Comparison of ENCODE assay signal across 24 mouse cellular contexts in the genomic region with DNA sequence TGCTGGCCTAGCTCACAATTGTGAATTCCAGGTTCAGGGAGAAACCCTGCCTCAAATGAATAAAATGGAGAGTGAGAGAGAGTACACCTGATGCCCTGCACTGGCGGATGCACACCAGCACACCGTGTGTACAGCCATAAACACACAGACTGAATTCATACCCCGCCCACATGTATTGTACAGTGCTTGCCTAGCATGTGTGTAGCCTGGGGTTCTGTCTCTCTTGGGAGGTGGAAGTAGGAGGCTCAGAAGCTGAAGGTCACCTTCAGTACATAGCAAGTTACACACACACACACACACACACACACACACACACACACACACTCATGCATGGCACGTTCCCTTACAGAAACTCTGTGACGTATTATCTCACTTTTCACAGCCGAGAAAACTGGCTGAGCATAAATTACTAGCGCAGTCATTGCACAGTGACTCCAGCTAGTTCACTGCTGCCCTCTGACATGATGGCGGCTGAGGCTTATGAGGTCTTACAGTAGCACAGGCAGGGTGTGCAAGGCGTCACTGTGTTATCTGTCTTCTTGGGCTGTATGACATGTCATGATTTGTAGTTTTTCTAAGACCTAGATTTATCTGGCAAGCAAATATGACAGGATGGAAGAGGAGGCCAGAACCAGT. TPM values are rescaled to one million over a fixed set of nuclear protein-coding genes. Genes with fewer than 3 reads are reported as not detected.
DNase-seq lines count a peak whose midpoint lies in the region; ATAC-seq and TF ChIP-seq lines count a peak whose summit lies in the region.
"Had no signal": no experiment of that assay in that cellular context is flagged by ENCODE, and none has a peak within 500 bp of the region (broad histone marks: within the 10 kb centered on the region; RNA-seq: fewer than 3 reads in every experiment).

No protein-coding gene starts in this region.

- H3K4me3 ChIP-seq in heart, embryonic 13.5 days: no peak overlapping the region
- no peak overlapping the region for H3K4me3 ChIP-seq in limb, embryonic 15.5 days
- H3K4me3 ChIP-seq in limb, embryonic 10.5 days: no peak overlapping the region
- H3K4me3 ChIP-seq in intestine, embryonic 16.5 days (ENCODE audit: low read length): no peak overlapping the region
- H3K4me3 ChIP-seq in stomach, postnatal 0 days (ENCODE audit: low read depth, low read length): no peak overlapping the region
- H3K4me3 ChIP-seq: embryonic facial prominence, embryonic 10.5 days; forebrain, embryonic 13.5 days; heart, embryonic 15.5 days had no signal

- no peaks in the 10 kb centered on the region; the same call in 1 of the 2 replicates for H3K27me3 ChIP-seq in heart, embryonic 13.5 days (replicated peaks)
- H3K27me3 ChIP-seq in limb, embryonic 15.5 days: no peaks in the 10 kb centered on the region
- H3K27me3 ChIP-seq in limb, embryonic 10.5 days (ENCODE audit: low read depth, poor library complexity, severe bottlenecking): no peaks in the 10 kb centered on the region
- no peaks in the 10 kb centered on the region for H3K27me3 ChIP-seq in intestine, embryonic 16.5 days (replicated peaks; ENCODE audit: control insufficient read depth, insufficient read depth, low read length)
- H3K27me3 ChIP-seq in stomach, postnatal 0 days (ENCODE audit: control insufficient read depth, insufficient read depth, low read length): no peaks in the 10 kb centered on the region
- H3K27me3 ChIP-seq: CH12.LX; forebrain, embryonic 13.5 days; heart, embryonic 15.5 days; Patski had no signal

- DNase-seq in heart, adult 8-10 months (ENCODE audit: low spot score): no peak
- no peak for DNase-seq in limb, embryonic 10.5 days (ENCODE audit: low spot score)
- DNase-seq in stomach, postnatal 0 days (ENCODE audit: low spot score): peak; percentile 43
- no peak for DNase-seq in gastrocnemius, postnatal 10 days
- DNase-seq: adrenal gland, adult 8-10 months; adrenal gland, postnatal 36 days; cerebellum, adult 2 months; cerebellum, postnatal 10 days; forebrain, postnatal 0 days; gastrocnemius, postnatal 25 days; heart, adult 18-20 months; heart, postnatal 14 days had no signal

- H3K36me3 ChIP-seq in heart, embryonic 13.5 days: peaks cover 6% of the 10 kb centered on the region
- no peaks in the 10 kb centered on the region for H3K36me3 ChIP-seq in limb, embryonic 15.5 days
- H3K36me3 ChIP-seq in limb, embryonic 10.5 days: peaks cover 8% of the 10 kb centered on the region
- no peaks in the 10 kb centered on the region for H3K36me3 ChIP-seq in intestine, embryonic 16.5 days (ENCODE audit: control insufficient read depth, insufficient read depth, low read length)
- no peaks in the 10 kb centered on the region; the same call in 1 of the 2 replicates for H3K36me3 ChIP-seq in stomach, postnatal 0 days (ENCODE audit: control insufficient read depth, insufficient read depth, low read length)
- H3K36me3 ChIP-seq: heart, embryonic 15.5 days had no signal

- ATAC-seq in heart, embryonic 13.5 days (ENCODE audit: extremely low read depth, insufficient number of reproducible peaks, low FRiP score, low TSS enrichment): no peak
- ATAC-seq in limb, embryonic 15.5 days (ENCODE audit: insufficient number of reproducible peaks, low FRiP score, low TSS enrichment, low read depth): no peak
- ATAC-seq in intestine, embryonic 16.5 days: peak; percentile 45
- ATAC-seq in stomach, postnatal 0 days (ENCODE audit: low FRiP score, low TSS enrichment): peak; percentile 78
- ATAC-seq: forebrain, embryonic 13.5 days; forebrain, postnatal 0 days; Patski had no signal

- 0 out of 2 replicates have a peak overlapping the region, but pooled peaks have one; percentile 16 for H3K27ac ChIP-seq in heart, embryonic 13.5 days (replicated peaks)
- peak overlapping the region; percentile 18; the same call in 1 of the 2 replicates for H3K27ac ChIP-seq in limb, embryonic 15.5 days
- no peak overlapping the region for H3K27ac ChIP-seq in limb, embryonic 10.5 days
- H3K27ac ChIP-seq in intestine, embryonic 16.5 days (ENCODE audit: low read length): no peak overlapping the region
- H3K27ac ChIP-seq in stomach, postnatal 0 days (replicated peaks): peak overlapping the region; percentile 5
- H3K27ac ChIP-seq: embryonic facial prominence, embryonic 10.5 days; forebrain, embryonic 13.5 days; heart, embryonic 15.5 days; hindbrain, embryonic 14.5 days had no signal

- no peak for TF ChIP-seq EP300 in stomach, postnatal 0 days (optimal IDR thresholded peaks at IDR 0.05)

- H3K9ac ChIP-seq in heart, embryonic 13.5 days: no peak overlapping the region
- H3K9ac ChIP-seq in limb, embryonic 15.5 days: no peak overlapping the region
- no peak overlapping the region for H3K9ac ChIP-seq in intestine, embryonic 16.5 days (ENCODE audit: low read depth, low read length)
- H3K9ac ChIP-seq in stomach, postnatal 0 days (ENCODE audit: low read length): no peak overlapping the region
- H3K9ac ChIP-seq: forebrain, embryonic 13.5 days; forebrain, postnatal 0 days; heart, embryonic 15.5 days; hindbrain, embryonic 14.5 days had no signal

- no peak overlapping the region for H3K4me2 ChIP-seq in heart, embryonic 13.5 days
- no peak overlapping the region for H3K4me2 ChIP-seq in limb, embryonic 15.5 days
- no peak overlapping the region for H3K4me2 ChIP-seq in intestine, embryonic 16.5 days (ENCODE audit: low read depth, low read length)
- H3K4me2 ChIP-seq in stomach, postnatal 0 days (replicated peaks; ENCODE audit: low read depth): no peak overlapping the region
- H3K4me2 ChIP-seq: forebrain, embryonic 13.5 days; heart, embryonic 15.5 days; hindbrain, embryonic 14.5 days had no signal

- TF ChIP-seq CTCF in stomach, postnatal 0 days (IDR thresholded peaks at IDR 0.05; ENCODE audit: low read depth): no peak

- 54% methylated on average over 9 of the region's 9 CpGs for WGBS in heart, embryonic 13.5 days
- 73% methylated on average over 9 of the region's 9 CpGs for WGBS in limb, embryonic 15.5 days
- WGBS in limb, embryonic 10.5 days: 83% methylated on average over 9 of the region's 9 CpGs
- 65% methylated on average over 9 of the region's 9 CpGs for WGBS in intestine, embryonic 16.5 days
- WGBS in stomach, postnatal 0 days: 49% methylated on average over 9 of the region's 9 CpGs

- H3K9me3 ChIP-seq in heart, embryonic 13.5 days: 0 out of 2 replicates have a peak, but pooled peaks cover 5% of the 10 kb centered on the region
- no peaks in the 10 kb centered on the region for H3K9me3 ChIP-seq in limb, embryonic 15.5 days
- no peaks in the 10 kb centered on the region for H3K9me3 ChIP-seq in limb, embryonic 10.5 days (replicated peaks)
- no peaks in the 10 kb centered on the region for H3K9me3 ChIP-seq in intestine, embryonic 16.5 days (ENCODE audit: control insufficient read depth, low read length)
- no peaks in the 10 kb centered on the region for H3K9me3 ChIP-seq in stomach, postnatal 0 days (ENCODE audit: control insufficient read depth, low read length)
- H3K9me3 ChIP-seq: embryonic facial prominence, embryonic 10.5 days; forebrain, embryonic 13.5 days; heart, embryonic 15.5 days had no signal

- H3K4me1 ChIP-seq in heart, embryonic 13.5 days: peaks cover 32% of the 10 kb centered on the region
- peaks cover 6% of the 10 kb centered on the region; the same call in 1 of the 2 replicates for H3K4me1 ChIP-seq in limb, embryonic 15.5 days
- H3K4me1 ChIP-seq in limb, embryonic 10.5 days: peaks cover 15% of the 10 kb centered on the region
- peaks cover 5% of the 10 kb centered on the region for H3K4me1 ChIP-seq in intestine, embryonic 16.5 days (ENCODE audit: control insufficient read depth, insufficient read depth, low read length)
- no peaks in the 10 kb centered on the region for H3K4me1 ChIP-seq in stomach, postnatal 0 days (replicated peaks; ENCODE audit: control insufficient read depth, insufficient read depth)
- H3K4me1 ChIP-seq: forebrain, embryonic 13.5 days had no signal

RNA-seq across cellular contexts. Expression of a gene that starts 31.3 kb away (rescaled TPM):
- not detected in 2 replicates for polyA plus RNA-seq in heart, embryonic 13.5 days (2015; fragmentation: Nextera tagmentation; extraction: Ambion mirVana)
- total RNA-seq in heart, adult 8-10 months (2022): not detected
- 0.19 TPM in 1 of 2 replicates, not detected in the other for polyA plus RNA-seq in limb, embryonic 15.5 days (2015; fragmentation: Nextera tagmentation; extraction: Ambion mirVana)
- 0.31 TPM in 1 of 2 replicates, not detected in the other for polyA plus RNA-seq in limb, embryonic 10.5 days (2016; fragmentation: Nextera tagmentation; extraction: Ambion mirVana)
- not detected in 2 replicates for polyA plus RNA-seq in intestine, embryonic 16.5 days (2015; fragmentation: Nextera tagmentation; extraction: Ambion mirVana)
- not detected in 2 replicates for polyA plus RNA-seq in stomach, postnatal 0 days (2015; fragmentation: Nextera tagmentation; extraction: Ambion mirVana)
- not detected for total RNA-seq in gastrocnemius, postnatal 10 days (2021)
- total RNA-seq: adrenal gland, adult 8-10 months; adrenal gland, postnatal 36 days; CH12.LX; forebrain, postnatal 0 days; gastrocnemius, adult 18-20 months; gastrocnemius, postnatal 25 days; heart, adult 18-20 months; heart, postnatal 14 days; hematopoietic stem cell, adult 5-6 weeks had no signal
- polyA plus RNA-seq: cerebellum, adult 2 months; embryonic facial prominence, embryonic 14.5 days; forebrain, embryonic 13.5 days; forebrain, postnatal 0 days; heart, embryonic 15.5 days; Patski had no signal

Comparison
In these comparisons a context has a peak if more than half of its experiments do, and no peak if none do; other contexts are left out.
1. H3K27ac ChIP-seq: peak in heart, embryonic 13.5 days (single experiment), limb, embryonic 15.5 days (single experiment) and stomach, postnatal 0 days (single experiment); none in limb, embryonic 10.5 days (single experiment) and intestine, embryonic 16.5 days (single experiment).
2. ATAC-seq: peak in intestine, embryonic 16.5 days (single experiment) and stomach, postnatal 0 days (single experiment); none in heart, embryonic 13.5 days (single experiment) and limb, embryonic 15.5 days (single experiment).